Mouse (Mus musculus) cerebellum, adult 11-12 months (tissue): ENCODE measurements around the gene Trp73.
A peak's percentile ranks its signal among the peaks of the same experiment; 100 is the strongest.

Experiments used
- DNase-seq: peaks from one replicate; pipeline ENCODE4 v3.0.0; 2022

Trp73 gene

DNA sequence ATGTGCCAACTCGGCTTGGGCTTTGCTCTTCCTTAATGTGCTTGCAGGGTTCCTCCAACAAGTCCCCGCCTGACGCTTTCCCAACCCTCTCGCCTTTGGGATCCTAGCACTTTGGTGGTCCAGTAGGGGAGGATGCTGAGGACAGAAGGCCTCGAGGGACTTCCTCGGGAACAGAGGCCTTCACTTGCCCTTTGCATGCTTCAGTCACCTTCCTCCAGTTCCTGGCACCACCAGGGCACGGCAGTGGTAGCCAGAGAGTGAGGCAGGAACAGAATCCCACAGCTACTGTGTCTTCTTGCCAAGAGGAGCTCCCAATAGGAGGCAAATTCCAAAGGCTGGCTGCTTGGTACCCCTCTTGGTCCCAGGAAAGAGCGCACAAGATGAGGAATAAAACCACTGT lies 36.6 kb downstream of the Trp73 start:
- no peak for DNase-seq

DNA sequence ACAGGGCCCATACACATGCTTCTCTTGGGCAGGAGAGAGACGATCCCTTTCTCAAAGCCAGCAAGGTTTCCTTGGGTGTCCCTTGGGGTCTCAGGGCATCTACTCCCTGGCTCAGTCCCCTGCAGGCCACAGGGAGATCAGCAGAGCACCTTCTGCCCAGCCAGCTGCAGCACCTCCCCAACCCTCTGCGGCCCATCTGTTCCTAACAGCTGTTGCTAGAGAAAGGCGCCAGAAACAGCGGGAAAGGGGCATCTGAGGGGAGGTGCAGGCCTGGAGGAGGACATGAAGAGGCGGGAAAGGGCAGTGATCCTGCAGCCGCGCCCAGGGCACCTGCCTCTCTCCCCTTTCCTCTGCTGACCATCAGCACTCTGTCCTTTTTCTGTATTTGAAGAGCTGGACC lies 40.6 kb downstream of the Trp73 start:
- no peak for DNase-seq

DNA sequence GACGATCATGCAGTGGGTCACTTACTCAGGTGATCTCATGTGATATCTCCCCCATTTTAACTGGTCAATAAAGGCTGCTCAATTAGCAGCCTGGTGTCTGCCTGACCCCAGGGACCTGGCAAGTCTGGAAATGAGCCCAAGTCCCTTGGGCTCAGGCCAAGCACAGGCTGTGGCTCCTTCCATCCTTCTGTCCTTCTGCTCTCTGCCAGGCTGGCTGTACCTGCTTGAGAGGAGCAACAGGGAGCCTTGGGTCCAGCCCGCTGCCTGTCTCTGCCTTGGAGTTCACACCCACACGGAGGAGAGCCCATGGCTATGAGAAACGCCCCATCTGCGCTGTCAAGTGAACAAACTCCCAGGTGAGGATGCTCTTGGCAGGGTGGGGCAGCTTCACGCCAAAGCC lies 43.9 kb downstream of the Trp73 start:
- DNase-seq, result no peak

DNA sequence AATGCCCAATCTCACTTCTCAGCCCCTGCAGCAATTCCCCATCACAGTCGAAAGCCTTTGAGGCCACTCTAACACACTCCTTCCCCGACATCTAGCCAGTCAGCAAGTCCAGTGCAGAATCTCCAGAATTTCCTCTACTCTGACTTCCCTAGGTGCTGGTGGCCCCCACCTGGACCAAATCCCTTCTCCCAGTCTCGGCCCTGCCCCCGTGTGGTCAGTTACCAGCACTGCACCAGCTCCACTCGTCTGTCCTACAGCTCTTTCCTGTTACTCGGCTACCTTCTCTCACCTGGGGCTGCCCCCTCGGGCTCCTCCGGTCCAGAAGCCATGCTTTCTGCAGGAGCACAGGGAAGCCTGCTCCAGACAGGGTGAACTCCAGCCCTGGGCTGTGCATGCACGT lies 46.8 kb downstream of the Trp73 start:
- peak; percentile 44 for DNase-seq

DNA sequence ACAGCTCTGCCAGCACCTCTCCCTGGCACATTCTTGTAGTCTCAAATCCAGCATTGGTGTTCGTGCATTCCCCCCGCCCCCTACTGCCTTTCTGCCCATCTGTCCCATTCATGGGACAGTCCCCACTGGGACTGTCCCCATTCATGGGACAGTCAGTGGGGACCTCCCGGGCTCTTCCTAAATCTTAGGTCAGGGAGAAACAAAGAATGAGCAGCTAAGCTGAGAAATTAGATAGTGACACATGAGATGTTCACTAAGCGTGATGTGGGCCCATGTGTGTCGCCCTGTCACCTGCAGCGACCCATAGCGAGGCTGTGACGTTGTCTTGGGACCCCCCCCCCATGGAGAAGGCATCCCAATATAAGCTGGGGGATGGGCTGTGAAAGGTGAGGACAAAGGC lies 48.7 kb downstream of the Trp73 start:
- DNase-seq, result no peak

DNA sequence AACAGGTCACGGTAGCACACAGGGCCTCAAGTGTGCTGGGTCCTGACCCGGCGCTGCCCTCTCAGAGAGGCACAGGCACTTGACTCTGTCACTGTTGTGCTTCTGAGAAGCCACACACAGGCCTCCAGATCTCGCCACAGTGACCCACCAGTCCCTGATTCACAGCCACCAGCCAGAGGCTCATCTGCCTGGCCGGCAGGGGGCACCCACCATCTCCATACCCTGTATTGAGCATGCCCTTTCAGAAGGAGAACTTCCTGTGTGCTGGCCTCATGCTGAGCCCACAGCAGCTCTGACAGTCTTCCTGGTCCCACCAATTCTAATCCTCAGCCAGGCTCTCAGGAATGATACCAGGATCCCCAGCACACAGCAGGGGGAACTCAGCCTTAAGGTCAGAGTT lies 50.8 kb downstream of the Trp73 start:
- no peak for DNase-seq

DNA sequence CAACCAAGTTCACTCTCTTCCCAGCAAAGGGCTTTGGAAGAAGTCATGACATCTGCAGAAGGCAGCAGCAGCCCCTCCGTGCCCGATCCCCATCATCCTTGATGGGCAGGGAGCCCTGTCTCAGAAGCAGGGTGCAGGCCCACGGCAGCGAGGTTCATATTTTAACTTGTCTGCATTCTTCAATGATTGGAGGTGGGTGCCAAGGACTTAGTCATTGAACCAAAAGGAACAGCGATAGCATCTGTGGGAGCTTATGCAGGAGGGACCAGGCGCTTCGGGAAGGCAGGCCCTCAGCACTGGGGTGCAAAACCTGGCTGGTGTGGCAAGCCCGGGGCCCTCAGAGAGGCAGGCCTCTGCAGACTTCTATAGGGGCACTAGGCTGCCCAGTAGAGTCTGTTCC lies 53.6 kb downstream of the Trp73 start:
- DNase-seq, result no peak

DNA sequence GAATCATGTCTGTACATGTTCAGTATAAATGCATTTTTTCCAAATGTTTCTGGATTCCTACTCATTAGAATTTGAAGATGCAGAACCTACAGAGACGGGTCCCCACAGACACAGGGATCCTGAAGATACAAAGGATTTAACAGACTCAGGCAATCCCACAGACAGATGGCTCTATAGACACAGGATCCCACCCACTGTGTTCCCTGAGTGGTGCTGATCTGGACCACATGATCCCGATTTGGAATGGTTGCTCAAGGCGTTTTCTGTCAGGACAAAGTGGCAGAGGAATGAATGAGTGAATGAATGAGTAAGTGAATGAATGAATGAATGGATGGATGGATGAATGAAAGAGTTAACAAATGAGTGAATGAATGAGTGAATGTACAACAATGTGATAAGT lies 54.2 kb downstream of the Trp73 start:
- no peak for DNase-seq

DNA sequence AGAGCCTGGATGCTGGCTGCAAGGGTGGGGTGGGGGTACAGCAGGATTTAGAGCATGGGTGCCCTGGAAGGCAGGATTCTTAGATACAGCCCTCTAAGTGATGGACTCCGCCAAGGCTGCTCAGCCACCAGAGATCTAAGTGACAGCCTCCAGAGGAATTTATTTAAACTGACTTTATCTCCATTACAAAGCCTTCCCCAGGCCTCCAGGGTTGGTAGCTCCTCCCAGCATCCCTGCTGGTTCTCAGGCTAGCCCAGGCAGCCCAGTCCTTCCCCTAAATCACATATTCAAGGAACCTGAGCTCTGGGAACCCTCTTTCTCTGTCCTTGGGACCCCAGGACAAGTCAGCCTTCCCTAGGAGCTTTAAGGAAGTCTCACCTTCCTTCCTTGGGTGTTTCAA lies 58.0 kb downstream of the Trp73 start:
- no peak for DNase-seq

DNA sequence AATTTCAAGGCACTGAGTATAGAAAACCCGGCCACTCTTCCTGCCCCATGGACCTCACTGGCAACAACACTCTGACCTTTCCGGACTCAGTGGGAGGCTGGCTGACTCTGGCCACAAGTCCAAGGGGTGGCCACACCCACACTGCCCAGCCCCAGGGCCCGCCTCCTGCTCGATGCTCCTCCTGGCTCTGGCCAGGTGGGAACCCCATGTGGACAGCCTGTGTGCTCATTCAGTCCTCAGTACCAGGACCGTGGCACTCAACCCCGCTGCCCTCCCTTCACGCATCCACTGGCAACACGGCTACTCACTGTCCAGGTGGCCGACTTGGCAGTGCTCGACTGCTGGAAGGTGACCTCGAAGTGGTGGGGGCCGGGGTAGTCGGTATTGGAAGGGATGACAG lies 59.0 kb downstream of the Trp73 start:
- DNase-seq, result peak; percentile 59

DNA sequence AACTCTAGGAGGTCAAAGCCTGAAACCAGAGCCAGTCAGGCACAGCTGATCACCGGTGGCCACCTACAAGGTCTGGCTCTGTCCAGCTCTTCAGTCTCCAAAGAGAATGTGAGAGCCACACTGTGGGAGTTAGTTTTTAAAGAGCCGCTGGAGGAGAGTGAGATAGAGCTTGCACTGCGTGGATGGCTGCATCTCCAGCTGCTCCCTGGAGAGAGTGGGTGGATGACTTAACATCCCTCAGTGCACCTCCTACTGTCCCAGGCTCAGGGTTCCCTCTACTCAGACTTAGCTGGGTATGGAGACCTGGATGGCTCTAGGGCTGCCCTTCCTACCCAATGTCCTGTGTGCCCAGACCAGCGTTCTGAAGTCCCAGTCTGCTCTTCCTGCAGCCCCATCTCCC lies 59.8 kb downstream of the Trp73 start:
- DNase-seq, result no peak

DNA sequence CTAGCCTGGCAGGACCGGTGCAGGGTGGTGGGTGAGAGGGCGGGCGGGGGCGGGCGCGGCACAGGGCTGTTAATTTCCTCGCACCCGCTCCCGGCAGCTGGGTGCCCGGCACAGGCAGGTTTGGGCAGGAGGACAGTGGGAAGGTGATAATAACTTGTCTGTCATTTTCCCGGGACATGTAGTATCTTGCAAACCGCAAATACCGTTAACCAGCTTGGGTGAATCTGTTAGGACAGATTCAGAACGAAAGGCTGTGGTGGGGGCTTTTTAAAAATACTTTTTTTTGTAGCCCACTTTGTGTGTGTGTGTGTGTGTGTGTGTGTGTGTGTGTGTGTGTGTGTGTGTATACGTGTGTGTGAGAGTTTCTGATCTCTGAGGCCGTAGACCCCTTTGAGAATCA lies 68.1 kb downstream of the Trp73 start:
- DNase-seq, result no peak

DNA sequence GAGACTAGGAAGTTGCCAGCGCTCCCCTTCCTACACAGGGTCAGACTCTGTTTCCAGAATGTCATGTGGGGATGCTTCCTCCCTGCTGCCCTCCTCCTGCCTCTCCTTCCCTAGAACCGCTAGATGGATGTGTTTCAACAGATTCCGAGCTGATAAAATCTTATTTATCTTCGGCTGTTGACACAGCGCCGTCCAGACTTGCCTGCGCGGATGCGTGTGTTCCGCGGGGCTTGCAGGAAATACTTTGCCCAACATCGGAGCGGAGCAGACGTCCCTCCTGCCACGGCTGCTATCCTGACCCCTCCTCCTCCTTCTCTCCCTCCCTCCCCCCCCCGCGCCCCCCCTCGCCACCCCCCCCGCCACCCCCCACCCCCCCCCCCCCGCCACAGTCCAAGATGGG lies 68.5 kb downstream of the Trp73 start:
- DNase-seq, result no peak

DNA sequence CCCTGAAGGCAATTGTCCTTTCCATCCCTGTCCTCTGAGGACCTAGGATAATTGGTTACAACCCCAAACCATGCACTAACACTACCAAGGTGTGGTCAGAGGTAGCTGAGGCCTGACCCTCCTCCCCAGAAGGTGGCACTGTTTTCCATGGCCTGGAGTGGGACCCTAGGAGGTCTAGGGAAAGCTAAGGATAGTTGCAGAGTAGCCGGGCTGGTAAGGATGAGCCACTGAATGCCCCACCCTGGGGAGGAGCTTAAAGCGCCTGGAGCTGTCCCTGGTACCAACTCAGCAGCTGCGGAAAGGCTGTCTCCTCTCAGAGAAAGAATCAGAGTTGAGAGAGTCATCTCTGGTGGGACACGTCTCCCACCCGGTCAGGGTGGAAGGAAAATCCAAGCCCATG lies 69.1 kb downstream of the Trp73 start:
- DNase-seq, result no peak

DNA sequence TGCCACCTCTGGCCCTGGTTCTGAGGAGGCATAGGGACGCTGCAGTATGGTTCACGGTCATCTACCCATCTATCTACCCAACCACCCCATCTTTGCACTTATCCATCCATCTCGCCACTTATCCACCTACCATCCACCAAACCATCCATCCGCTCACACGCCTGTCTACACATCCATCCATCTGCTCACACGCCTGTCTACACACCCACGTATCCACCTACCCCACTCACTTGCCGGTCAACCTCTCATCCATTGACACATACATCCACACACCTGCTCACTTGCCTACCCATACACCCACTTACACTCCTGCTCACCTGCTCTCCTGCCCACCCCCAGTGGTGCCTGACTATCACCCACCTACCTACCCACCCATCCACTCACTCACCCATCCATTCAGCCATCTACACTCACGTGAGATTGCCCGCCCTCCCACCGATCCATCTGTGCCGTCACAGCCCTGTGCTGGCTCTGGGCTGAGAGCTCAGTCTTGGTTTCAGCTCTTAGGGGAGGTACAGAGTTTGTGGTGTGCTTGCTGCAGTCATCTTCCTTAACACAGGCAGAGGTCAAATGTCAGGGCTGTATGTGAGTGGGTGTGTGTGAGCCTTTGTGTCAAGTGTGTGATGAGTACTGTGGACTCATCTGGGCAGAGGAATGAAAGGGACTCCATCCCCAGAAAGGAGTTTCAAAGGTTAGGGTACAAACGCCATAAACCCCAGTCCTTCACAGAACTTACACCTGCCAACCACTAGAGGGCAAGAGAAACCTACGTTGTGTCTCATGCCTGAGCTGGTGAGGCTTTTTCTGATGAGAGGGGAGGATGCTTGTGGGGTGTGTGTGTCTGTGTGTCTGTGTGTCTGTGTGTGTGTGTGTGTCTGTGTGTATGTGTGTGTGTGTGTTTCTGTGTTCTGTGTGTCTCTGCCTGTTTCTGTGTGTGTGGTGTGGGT lies 74.9 kb downstream of the Trp73 start:
- no peak for DNase-seq

DNA sequence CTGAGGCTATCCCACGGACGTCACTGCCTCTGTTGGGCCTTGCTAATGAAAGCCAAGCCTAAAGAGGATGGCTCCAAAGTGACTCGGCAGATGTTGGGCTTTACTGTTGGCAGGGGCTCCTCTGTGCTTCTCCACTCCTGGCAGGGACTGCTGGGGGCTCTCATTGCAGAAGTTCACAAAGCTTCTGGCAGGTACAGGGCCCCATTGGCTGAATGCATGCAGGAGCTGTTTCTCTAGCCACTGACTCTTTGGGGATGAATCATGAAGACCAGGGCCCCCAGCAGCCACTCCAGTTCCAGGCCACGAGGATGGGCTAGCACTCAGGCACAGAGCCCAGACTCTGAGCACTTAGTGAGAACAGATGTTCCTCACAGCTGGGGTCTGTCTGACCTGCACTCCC lies 82.3 kb downstream of the Trp73 start:
- no peak for DNase-seq

DNA sequence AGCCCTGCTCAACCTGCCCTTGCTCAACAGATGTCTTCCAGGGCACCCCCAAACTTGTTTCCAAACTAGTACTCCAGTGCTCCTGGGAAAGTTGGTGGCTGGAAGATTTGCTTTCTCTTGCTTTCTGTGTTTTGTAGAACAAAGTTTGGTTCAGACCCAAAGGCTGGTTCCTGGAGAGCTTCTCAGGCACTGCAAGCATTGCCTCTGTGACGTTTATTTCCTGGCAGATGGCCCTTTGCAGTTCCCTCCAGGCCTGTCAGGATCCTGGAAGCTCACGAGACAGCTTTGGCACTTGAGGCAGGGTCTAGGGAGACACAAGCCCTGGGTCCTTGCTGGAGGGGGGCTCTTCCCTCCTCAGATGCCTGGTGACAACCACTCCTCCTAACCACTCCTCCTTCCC lies 83.3 kb downstream of the Trp73 start:
- no peak for DNase-seq

DNA sequence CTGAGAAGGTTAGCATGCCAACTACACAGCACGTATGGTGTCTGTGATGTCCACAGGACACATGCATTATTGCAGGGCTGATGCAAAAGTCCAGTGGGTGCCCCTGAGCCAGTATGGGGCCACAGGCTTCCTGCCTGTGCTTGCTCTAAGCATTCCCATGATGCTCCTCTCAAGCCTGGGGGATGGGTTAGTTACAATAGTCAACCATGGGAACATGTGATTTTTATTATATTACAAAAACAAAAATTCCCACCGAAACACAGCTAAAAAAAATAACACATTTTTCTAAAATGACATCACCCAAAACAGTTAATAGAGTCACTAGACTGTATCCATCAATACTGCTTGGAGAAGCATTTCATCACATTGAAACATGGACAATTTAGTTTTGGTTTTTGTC lies 84.0 kb downstream of the Trp73 start:
- DNase-seq, result no peak

DNA sequence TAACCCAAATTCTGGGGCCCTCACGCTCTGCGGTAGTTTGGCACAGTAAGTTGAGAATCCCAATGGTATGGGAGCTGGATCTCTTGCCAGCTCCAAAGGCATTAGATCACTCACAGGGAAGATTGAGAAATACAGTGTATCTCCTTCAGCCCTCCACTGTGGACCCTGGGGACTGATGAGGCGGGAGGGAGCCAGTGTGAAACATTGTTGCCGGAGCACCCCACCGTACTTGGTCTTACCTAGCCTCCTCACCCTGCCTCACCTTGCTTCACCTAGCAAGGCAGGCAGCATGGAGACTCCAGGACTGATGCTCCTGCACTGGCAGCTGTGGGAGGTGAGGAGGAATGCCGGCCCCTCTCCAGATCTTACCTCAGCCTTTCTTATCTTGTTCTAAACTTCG lies 84.5 kb downstream of the Trp73 start:
- DNase-seq, result no peak

DNA sequence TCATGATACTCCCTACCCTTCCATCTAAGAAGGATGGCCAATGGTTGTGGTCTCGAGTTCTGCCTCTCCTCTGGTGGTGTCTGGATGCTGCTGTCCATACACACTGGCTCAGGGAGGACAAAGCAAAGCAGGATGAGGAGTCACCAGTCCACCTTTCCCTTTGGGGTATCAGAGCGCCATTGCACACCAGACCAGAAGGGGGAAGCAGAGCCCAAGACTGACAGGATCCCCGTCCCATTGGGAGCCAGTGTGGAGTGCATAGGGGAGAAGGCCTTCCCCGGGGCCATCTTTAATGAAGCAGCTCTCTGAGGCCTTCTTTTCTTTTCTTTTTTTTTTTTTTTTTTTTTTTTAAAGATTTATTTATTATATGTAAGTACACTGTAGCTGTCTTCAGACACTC lies 86.9 kb downstream of the Trp73 start:
- no peak for DNase-seq

DNA sequence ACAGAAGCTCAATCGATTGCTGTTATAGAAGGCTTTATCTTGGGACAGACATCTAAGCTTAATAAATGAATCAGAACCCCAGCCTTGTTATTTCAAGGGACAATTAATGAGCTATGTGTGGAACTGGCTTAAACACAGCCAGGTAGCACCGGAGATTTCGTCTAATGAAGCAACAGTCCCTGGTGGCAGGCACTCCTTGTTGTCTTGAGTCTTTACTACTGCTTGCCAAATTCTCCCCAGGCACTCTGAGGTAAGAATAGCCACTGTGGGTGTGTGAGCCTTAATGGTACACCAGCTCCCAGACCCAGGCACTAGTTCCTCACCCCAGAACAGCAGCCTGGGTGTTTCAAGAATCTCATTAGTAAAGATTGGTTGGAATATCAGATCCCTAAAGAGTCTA lies 88.6 kb downstream of the Trp73 start:
- no peak for DNase-seq

DNA sequence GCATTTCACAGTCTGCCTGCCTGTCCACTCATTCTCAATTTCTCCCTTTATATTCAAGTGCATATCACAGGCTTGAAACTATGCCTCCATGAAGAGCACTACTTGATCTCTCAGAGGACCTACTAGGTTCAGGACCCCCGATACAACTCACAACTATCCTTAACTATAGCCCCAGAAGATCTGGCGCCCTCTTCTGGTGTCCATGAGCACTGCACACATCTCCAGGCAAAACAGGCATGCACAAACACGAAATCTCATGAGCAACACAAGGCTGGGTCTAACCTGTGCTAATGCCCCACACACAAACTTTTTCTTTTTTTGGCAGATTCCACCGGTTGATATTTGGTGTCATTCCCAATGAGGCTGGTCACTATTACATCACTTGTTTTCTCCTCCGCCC lies 94.2 kb downstream of the Trp73 start:
- DNase-seq, result no peak

DNA sequence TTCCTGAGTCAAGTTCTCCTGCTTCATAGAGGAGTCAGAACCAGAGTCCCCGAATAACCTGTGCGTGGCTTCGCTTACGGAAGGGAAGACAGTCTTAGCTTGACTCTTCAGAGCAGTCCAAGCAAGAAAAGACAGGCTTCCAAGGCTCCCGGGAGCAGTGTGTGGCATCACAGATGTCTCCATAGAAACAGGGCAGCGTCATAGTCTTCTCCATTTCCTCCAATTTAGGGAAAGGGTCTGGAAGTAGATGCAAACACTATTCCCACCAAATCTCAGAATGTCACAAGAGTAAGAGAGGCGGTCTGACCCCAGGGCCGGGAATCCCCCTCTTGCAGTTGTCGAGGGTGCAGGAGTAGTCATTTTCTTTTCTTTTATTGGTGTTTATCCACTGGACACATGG lies 97.4 kb downstream of the Trp73 start, which contains the start of gene Ccdc27:
TSS of gene Ccdc27 (minus strand) at position 101 of the 400 bp plus-strand sequence.
- DNase-seq, result no peak

DNA sequence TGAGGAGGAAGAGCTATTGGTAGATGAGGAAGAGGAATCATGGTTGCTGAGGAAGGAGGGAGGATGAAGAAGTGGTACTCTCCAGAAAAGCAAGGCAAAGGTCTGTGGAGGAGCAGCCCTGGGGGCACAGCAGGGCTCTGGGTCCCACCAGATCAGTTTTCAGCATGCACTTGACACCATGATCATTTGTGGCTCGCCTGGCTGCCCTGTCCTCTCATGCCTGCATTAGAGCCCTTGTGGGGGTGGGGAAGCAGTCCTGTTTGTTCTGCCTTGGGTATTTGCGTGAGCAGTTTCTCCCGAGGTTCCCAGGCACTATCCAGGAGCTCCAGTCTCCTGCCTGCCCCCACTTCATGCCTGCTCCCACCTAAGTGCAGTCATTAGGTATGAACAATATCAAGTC lies 102.9 kb downstream of the Trp73 start:
- no peak for DNase-seq

DNA sequence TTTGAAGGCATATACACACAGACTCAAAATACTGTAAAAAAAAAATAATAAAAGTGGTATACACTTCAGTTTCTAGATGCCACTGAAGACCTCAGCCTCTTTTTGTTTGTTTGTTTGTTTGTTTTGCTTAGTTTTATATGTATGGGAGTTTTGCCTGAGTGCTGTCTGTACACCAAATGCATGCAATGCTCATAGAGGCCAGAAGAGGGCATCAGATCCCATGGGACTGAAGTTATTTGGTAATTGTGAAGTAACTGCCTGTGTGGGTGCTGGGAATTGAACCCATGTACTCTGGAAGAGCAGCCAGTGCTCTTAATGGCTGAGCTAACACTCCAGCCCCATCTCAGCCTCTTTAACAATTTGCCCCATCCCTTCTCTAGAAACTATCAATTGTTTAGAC lies 111.4 kb downstream of the Trp73 start:
- DNase-seq, result no peak
